Comparison of ENCODE assay signal across 15 mouse cellular contexts in the genomic region with DNA sequence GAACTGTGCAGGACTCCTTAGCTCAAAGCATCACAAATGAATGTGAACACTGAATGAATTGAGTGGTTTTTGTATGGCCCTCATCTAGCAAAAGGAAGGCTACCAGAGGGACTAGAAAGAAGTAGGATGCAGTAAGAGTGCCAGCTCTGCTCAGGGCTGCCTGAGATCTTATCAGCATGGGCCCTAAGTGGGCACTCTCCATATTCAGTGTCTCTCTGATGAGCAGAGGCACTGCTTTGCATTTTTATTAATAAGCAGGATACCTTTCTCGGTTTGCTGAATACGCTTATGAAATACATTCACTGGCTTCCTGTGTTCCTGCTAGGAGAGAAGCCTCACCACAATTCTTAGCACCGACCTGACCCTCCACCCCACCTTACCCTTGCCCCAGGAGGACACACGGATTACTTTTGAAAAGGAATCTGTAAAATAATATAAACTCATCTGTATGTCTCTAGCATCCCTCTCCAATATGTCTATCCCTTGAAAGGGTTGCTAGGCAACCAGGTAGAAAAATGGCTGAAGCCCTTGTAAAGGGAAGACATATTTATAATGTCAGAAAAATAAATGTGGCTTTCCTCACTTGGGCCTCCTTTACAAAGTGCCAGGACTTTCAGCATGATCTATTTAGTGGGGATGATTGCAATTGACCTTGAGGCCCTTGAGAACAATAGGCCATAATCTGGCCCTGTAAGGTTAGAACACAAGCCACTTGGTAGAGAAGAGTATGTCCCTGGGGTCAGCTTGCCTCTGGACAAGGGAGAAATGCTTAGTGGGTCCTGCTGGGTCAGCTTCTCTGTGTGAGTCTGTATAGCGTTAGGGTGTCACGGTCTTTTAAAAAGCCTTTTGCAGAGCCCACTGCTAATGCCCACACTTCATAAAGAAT.
DNase-seq lines count a peak whose midpoint lies in the region; ATAC-seq and TF ChIP-seq lines count a peak whose summit lies in the region.
"Had no signal": no experiment of that assay in that cellular context is flagged by ENCODE, and none has a peak within 500 bp of the region (broad histone marks: within the 10 kb centered on the region; RNA-seq: fewer than 3 reads in every experiment).

No protein-coding gene starts in this region.

- peak; percentile 22 for DNase-seq in embryo, embryonic 11 days
- peak; percentile 56 for DNase-seq in hindbrain, postnatal 0 days (ENCODE audit: low spot score)
- peak; percentile 54 for DNase-seq in midbrain, postnatal 0 days (ENCODE audit: low spot score)
- DNase-seq in left cerebral cortex, postnatal 4 days, result no peak
- no peak for DNase-seq in heart, postnatal 14 days
- DNase-seq in cerebellum, adult 8-10 months, result no peak
- no peak for DNase-seq in spleen, postnatal 14 days (ENCODE audit: low spot score in 2 of 2)
- DNase-seq: heart, adult 18-20 months; kidney, postnatal 10 days; layer of hippocampus, adult 9-11 months; lung, adult 18-20 months had no signal

- no peak overlapping the region for H3K4me3 ChIP-seq in forebrain, embryonic 16.5 days (replicated peaks; ENCODE audit: low read length)
- no peak overlapping the region for H3K4me3 ChIP-seq in hindbrain, postnatal 0 days (ENCODE audit: low read length)
- no peak overlapping the region for H3K4me3 ChIP-seq in midbrain, postnatal 0 days (ENCODE audit: low read depth, low read length)
- H3K4me3 ChIP-seq: heart, embryonic 15.5 days; limb, embryonic 15.5 days; myocyte had no signal

- TF ChIP-seq CTCF in hindbrain, postnatal 0 days (IDR thresholded peaks at IDR 0.05; ENCODE audit: low read depth), result no peak
- TF ChIP-seq CTCF in midbrain, postnatal 0 days (IDR thresholded peaks at IDR 0.05), result no peak

- H3K9ac ChIP-seq in forebrain, embryonic 16.5 days (replicated peaks; ENCODE audit: low read depth, low read length), result no peak overlapping the region
- no peak overlapping the region for H3K9ac ChIP-seq in hindbrain, postnatal 0 days (replicated peaks; ENCODE audit: low read length)
- H3K9ac ChIP-seq in midbrain, postnatal 0 days (replicated peaks; ENCODE audit: low read length, poor library complexity, severe bottlenecking), result no peak overlapping the region
- H3K9ac ChIP-seq: heart, embryonic 15.5 days; limb, embryonic 15.5 days had no signal

- 43% methylated on average over 6 of the region's 6 CpGs for WGBS in forebrain, embryonic 16.5 days
- 23% methylated on average over 6 of the region's 6 CpGs for WGBS in hindbrain, postnatal 0 days
- 20% methylated on average over 6 of the region's 6 CpGs for WGBS in midbrain, postnatal 0 days

- H3K27ac ChIP-seq in forebrain, embryonic 16.5 days (ENCODE audit: low read length), result peak overlapping the region; percentile 16
- peak overlapping the region; percentile 66 for H3K27ac ChIP-seq in hindbrain, postnatal 0 days
- H3K27ac ChIP-seq in midbrain, postnatal 0 days (ENCODE audit: low read depth, low read length), result peak overlapping the region; percentile 83
- H3K27ac ChIP-seq: heart, embryonic 15.5 days; limb, embryonic 15.5 days had no signal

- H3K9me3 ChIP-seq in forebrain, embryonic 16.5 days (ENCODE audit: control insufficient read depth, low read length), result peaks cover 3% of the 10 kb centered on the region; the same call in 1 of the 2 replicates
- no peaks in the 10 kb centered on the region for H3K9me3 ChIP-seq in hindbrain, postnatal 0 days (ENCODE audit: low read length)
- no peaks in the 10 kb centered on the region for H3K9me3 ChIP-seq in midbrain, postnatal 0 days (ENCODE audit: low read length)
- H3K9me3 ChIP-seq: heart, embryonic 15.5 days; limb, embryonic 15.5 days had no signal

- no peaks in the 10 kb centered on the region for H3K36me3 ChIP-seq in forebrain, embryonic 16.5 days (ENCODE audit: control insufficient read depth, insufficient read depth)
- H3K36me3 ChIP-seq in hindbrain, postnatal 0 days (ENCODE audit: insufficient read depth, low read length), result no peaks in the 10 kb centered on the region
- H3K36me3 ChIP-seq in midbrain, postnatal 0 days (ENCODE audit: insufficient read depth, low read length), result no peaks in the 10 kb centered on the region
- H3K36me3 ChIP-seq: heart, embryonic 15.5 days; limb, embryonic 15.5 days had no signal

- ATAC-seq in forebrain, embryonic 16.5 days, result peak; percentile 50
- no peak for ATAC-seq in hindbrain, postnatal 0 days
- peak; percentile 66; the same call in 1 of the 2 replicates for ATAC-seq in midbrain, postnatal 0 days (ENCODE audit: low FRiP score)

- peaks cover 14% of the 10 kb centered on the region for H3K4me1 ChIP-seq in forebrain, embryonic 16.5 days (replicated peaks; ENCODE audit: control insufficient read depth, insufficient read depth, low read length)
- peaks cover 12% of the 10 kb centered on the region; the same call in 1 of the 2 replicates for H3K4me1 ChIP-seq in hindbrain, postnatal 0 days (ENCODE audit: insufficient read depth, low read length)
- H3K4me1 ChIP-seq in midbrain, postnatal 0 days (ENCODE audit: insufficient read depth, low read length), result peaks cover 6% of the 10 kb centered on the region; the same call in 1 of the 2 replicates
- H3K4me1 ChIP-seq: heart, embryonic 15.5 days; limb, embryonic 15.5 days had no signal

- intact Hi-C loops in left cerebral cortex, postnatal 4 days (cut with DNase I), result no loop called here
- intact Hi-C loops in heart, postnatal 14 days (cut with DNase I), result no loop called here

- no peaks in the 10 kb centered on the region for H3K27me3 ChIP-seq in forebrain, embryonic 16.5 days (replicated peaks; ENCODE audit: control insufficient read depth, insufficient read depth, low read length)
- H3K27me3 ChIP-seq in hindbrain, postnatal 0 days (ENCODE audit: insufficient read depth, low read length), result no peaks in the 10 kb centered on the region
- no peaks in the 10 kb centered on the region for H3K27me3 ChIP-seq in midbrain, postnatal 0 days (ENCODE audit: insufficient read depth, low read length)
- H3K27me3 ChIP-seq: heart, embryonic 15.5 days; limb, embryonic 15.5 days had no signal

- no peak overlapping the region for H3K4me2 ChIP-seq in forebrain, embryonic 16.5 days (ENCODE audit: low read length)
- H3K4me2 ChIP-seq in hindbrain, postnatal 0 days (ENCODE audit: low read depth, low read length), result no peak overlapping the region
- H3K4me2 ChIP-seq in midbrain, postnatal 0 days (ENCODE audit: low read depth, low read length, poor library complexity, severe bottlenecking), result no peak overlapping the region
- H3K4me2 ChIP-seq: heart, embryonic 15.5 days; limb, embryonic 15.5 days had no signal

Comparison
In these comparisons a context has a peak if more than half of its experiments do, and no peak if none do; other contexts are left out.
1. DNase-seq: peak in embryo, embryonic 11 days (single experiment), hindbrain, postnatal 0 days (single experiment) and midbrain, postnatal 0 days (single experiment); none in left cerebral cortex, postnatal 4 days (single experiment), heart, postnatal 14 days (0 of 2), cerebellum, adult 8-10 months (single experiment) and spleen, postnatal 14 days (0 of 2).
2. H3K27ac ChIP-seq: peak in every context shown above with its lines; median percentile 83 in midbrain, postnatal 0 days; 66 in hindbrain, postnatal 0 days; 16 in forebrain, embryonic 16.5 days.